Mouse (Mus musculus): ENCODE measurements around the gene Enpp6. TPM values are rescaled to one million over a fixed set of nuclear protein-coding genes. Genes with fewer than 3 reads are reported as not detected.

The Enpp6 gene
- 0.99 and 1.0 TPM in 2 replicates for polyA plus RNA-seq (2015; fragmentation: Nextera tagmentation; extraction: Ambion mirVana)

DNA sequence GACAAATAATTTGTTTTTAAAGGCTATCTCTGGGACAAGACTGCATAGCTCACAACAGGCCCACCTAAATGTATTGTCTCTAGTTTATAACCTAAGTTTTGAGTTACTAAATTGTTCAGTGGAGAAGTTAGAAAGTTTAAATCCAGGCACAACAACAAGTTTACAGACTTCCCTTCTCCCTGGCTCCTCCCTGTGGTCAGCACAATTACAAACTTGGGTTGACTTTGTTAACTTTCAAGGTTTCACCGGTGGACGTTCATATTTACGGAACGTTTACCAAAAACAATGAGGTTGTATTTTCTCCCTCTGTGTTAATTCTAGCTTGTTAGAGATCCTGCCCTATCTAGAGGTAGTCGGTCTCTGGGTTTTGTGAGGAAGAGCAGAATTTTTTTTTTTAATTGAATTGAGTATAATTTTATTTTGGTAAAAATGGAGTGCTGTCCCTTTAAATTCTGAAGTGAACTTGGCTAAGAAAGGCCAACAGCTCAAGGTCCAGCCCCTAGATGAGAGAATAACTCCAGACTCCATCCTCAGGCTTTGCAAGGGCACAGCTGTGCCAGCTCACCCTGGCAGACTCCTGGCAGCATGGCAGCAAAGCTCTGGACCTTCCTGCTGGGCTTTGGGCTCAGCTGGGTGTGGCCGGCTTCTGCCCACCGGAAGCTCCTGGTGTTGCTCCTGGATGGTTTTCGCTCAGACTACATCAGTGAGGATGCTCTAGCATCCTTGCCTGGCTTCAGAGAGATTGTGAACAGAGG lies at the start of gene Enpp6:
TSS of gene Enpp6 (plus strand) at position 502 of the 755 bp plus-strand sequence.

Other genes starting within 250 kb of the Enpp6 start
- gene Irf2, start 247.2 kb upstream of the Enpp6 start, polyA plus RNA-seq (2015; fragmentation: Nextera tagmentation; extraction: Ambion mirVana) = 22.5 and 30.4 TPM in 2 replicates

Data from urinary bladder, postnatal 0 days (tissue).